Mouse (Mus musculus): ENCODE results near the gene Ptprk. TPM values are rescaled to one million over a fixed set of nuclear protein-coding genes. Genes with fewer than 3 reads are reported as not detected.

Ptprk gene
- total and polyA plus RNA-seq, 3 experiments = 0.02 to 2.4 (median 0.49) TPM

DNA sequence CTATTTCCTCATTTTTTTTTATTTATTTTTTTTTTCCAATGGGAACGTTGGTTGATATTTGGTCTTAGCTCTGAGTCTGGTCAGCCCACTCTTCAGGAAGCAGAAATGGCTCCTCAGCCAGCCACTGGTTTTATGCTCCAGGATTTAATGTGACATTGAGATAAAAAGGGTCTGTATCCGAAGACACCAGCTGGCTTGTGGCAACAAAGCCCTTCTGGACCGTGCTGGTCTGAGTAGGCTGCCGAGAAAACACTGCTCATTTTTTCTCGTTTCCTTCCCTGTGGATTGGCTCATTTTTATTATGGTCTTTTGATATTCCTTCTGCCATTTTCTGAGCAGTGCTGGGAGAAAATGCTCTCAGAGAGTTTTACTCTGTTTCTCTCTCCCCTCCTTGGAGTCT is 263.9 kb downstream of the Ptprk start:
- H3K4me1 ChIP-seq (ENCODE audit: insufficient read depth, low read depth, low read length) = no peaks in the 10 kb centered on the region
- no peaks in the 10 kb centered on the region for H3K36me3 ChIP-seq (replicated peaks)
- no peaks in the 10 kb centered on the region for H3K9me3 ChIP-seq (replicated peaks)
- H3K27me3 ChIP-seq (ENCODE audit: insufficient read depth, low read length) = no peaks in the 10 kb centered on the region
- ATAC-seq (ENCODE audit: extremely low read depth, insufficient number of reproducible peaks, low FRiP score, poor library complexity, severe bottlenecking) = no peak
- no peak overlapping the region for H3K4me3 ChIP-seq (ENCODE audit: low read depth, low read length)
- TF ChIP-seq CTCF (IDR thresholded peaks at IDR 0.05; ENCODE audit: low read depth, low read length) (no peak), TAL1 (conservative IDR thresholded peaks at IDR 0.05; ENCODE audit: low read depth, low read length) (no peak), GATA1 (IDR thresholded peaks at IDR 0.05; ENCODE audit: borderline replicate concordance, low read length) (no peak), GATA2 (IDR thresholded peaks at IDR 0.05; ENCODE audit: borderline replicate concordance, low read depth, low read length) (no peak), POLR2AphosphoS5 (IDR thresholded peaks at IDR 0.05; ENCODE audit: insufficient replicate concordance, low read depth, low read length) (no peak)
- no peak for DNase-seq (ENCODE audit: low spot score)

DNA sequence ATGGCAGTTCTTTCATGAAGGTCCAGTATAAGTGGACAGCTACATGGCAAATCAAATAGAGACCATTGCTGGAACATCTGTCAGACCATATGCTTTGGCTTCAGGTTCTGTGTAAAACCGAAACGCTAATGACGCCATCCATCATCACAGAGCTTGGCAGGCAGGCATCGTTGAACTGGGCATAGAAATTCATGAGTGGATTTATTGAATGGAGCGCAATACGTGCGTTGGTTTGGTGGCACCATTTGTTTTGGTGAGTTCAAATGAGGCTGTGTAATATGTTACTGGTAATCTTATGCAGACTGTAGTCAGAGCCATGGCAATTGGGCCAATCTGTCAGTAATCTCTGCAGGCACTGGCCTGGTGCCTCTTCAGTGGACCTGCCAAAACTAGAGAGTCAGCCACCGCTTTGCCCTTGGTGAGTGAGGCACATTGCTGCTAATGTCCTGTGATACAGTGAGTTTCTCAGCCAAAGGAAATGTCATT is 270.6 kb downstream of the Ptprk start:
- no peak for TF ChIP-seq TAL1 (conservative IDR thresholded peaks at IDR 0.05; ENCODE audit: low read depth, low read length)
- TF ChIP-seq GATA1 (IDR thresholded peaks at IDR 0.05; ENCODE audit: borderline replicate concordance, low read length) = no peak
- TF ChIP-seq GATA2 (IDR thresholded peaks at IDR 0.05; ENCODE audit: borderline replicate concordance, low read depth, low read length) = no peak
- no peak for TF ChIP-seq POLR2AphosphoS5 (IDR thresholded peaks at IDR 0.05; ENCODE audit: insufficient replicate concordance, low read depth, low read length)
- TF ChIP-seq CTCF (IDR thresholded peaks at IDR 0.05; ENCODE audit: low read depth, low read length) = no peak
- H3K4me3 ChIP-seq (ENCODE audit: low read depth, low read length) = no peak overlapping the region
- no peaks in the 10 kb centered on the region for H3K36me3 ChIP-seq (replicated peaks)
- H3K4me1 ChIP-seq (ENCODE audit: insufficient read depth, low read depth, low read length) = no peaks in the 10 kb centered on the region
- no peaks in the 10 kb centered on the region for H3K27me3 ChIP-seq (ENCODE audit: insufficient read depth, low read length)
- no peak for DNase-seq (ENCODE audit: low spot score)
- no peak; the same call in 1 of the 2 replicates for ATAC-seq (ENCODE audit: extremely low read depth, insufficient number of reproducible peaks, low FRiP score, poor library complexity, severe bottlenecking)
- H3K9me3 ChIP-seq (replicated peaks) = no peaks in the 10 kb centered on the region

DNA sequence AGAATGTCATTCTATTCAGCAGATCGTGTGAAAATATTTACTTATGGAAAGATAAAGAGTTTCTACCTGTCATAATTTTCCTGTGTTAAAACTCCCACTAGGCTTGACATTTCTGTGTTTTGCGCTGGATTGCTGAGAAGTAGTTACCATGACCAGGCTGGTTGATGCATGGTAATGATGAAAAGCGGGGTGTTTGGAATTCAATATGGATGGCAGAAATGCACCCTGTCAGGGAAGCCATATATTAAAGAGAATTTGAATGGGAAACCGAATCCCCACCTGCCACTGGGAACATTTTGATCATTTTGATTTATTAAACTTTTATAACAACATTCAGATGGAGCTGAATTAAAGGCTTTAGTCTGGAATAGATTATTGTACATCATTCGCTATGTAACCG is 290.7 kb downstream of the Ptprk start:
- no peak for DNase-seq (ENCODE audit: low spot score)
- Histone ChIP-seq H3K4me1 (ENCODE audit: insufficient read depth, low read depth, low read length) (no peaks in the 10 kb centered on the region), H3K4me3 (ENCODE audit: low read depth, low read length) (no peak overlapping the region), H3K27me3 (ENCODE audit: insufficient read depth, low read length) (no peaks in the 10 kb centered on the region), H3K9me3 (replicated peaks) (no peaks in the 10 kb centered on the region), H3K36me3 (replicated peaks) (no peaks in the 10 kb centered on the region)
- TF ChIP-seq GATA1 (IDR thresholded peaks at IDR 0.05; ENCODE audit: borderline replicate concordance, low read length) (no peak), GATA2 (IDR thresholded peaks at IDR 0.05; ENCODE audit: borderline replicate concordance, low read depth, low read length) (no peak), TAL1 (conservative IDR thresholded peaks at IDR 0.05; ENCODE audit: low read depth, low read length) (no peak), POLR2AphosphoS5 (IDR thresholded peaks at IDR 0.05; ENCODE audit: insufficient replicate concordance, low read depth, low read length) (no peak), CTCF (IDR thresholded peaks at IDR 0.05; ENCODE audit: low read depth, low read length) (no peak)
- ATAC-seq (ENCODE audit: extremely low read depth, insufficient number of reproducible peaks, low FRiP score, poor library complexity, severe bottlenecking) = no peak

DNA sequence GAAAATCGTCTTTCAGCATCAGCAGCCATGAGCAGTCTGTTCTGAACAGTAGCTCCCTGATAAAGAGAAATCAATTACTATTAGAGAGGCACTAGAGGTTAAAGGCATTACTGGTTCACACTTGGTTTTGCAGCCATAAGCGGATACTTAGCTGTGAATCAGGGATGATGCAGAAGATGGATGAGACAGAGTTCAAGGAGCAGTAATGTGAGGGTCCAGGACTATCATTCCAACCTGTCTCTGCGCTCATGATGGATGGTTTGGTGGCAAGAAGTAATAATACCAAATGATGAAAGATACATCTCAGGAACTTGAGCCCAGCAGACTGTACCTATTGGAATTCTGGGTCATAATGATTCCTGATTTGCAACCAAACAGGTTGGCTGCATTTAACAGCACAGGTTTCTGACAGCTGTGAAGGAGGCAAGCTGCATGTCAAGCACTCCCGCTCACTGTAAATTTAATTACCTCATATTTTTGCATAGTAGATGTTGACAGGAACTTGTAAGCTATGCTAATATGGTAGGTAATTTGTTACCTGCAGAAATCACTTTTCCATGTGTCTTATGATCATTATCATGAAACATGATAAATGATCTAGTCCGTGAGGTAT is 291.6 kb downstream of the Ptprk start:
- no peak for TF ChIP-seq CTCF (IDR thresholded peaks at IDR 0.05; ENCODE audit: low read depth, low read length)
- no peak for TF ChIP-seq GATA2 (IDR thresholded peaks at IDR 0.05; ENCODE audit: borderline replicate concordance, low read depth, low read length)
- TF ChIP-seq GATA1 (IDR thresholded peaks at IDR 0.05; ENCODE audit: borderline replicate concordance, low read length) = no peak
- no peak for TF ChIP-seq TAL1 (conservative IDR thresholded peaks at IDR 0.05; ENCODE audit: low read depth, low read length)
- no peak for TF ChIP-seq POLR2AphosphoS5 (IDR thresholded peaks at IDR 0.05; ENCODE audit: insufficient replicate concordance, low read depth, low read length)
- Histone ChIP-seq H3K36me3 (replicated peaks) (no peaks in the 10 kb centered on the region), H3K4me3 (ENCODE audit: low read depth, low read length) (no peak overlapping the region), H3K9me3 (replicated peaks) (no peaks in the 10 kb centered on the region), H3K27me3 (ENCODE audit: insufficient read depth, low read length) (no peaks in the 10 kb centered on the region), H3K4me1 (ENCODE audit: insufficient read depth, low read depth, low read length) (no peaks in the 10 kb centered on the region)
- ATAC-seq (ENCODE audit: extremely low read depth, insufficient number of reproducible peaks, low FRiP score, poor library complexity, severe bottlenecking) = no peak
- DNase-seq (ENCODE audit: low spot score) = no peak

DNA sequence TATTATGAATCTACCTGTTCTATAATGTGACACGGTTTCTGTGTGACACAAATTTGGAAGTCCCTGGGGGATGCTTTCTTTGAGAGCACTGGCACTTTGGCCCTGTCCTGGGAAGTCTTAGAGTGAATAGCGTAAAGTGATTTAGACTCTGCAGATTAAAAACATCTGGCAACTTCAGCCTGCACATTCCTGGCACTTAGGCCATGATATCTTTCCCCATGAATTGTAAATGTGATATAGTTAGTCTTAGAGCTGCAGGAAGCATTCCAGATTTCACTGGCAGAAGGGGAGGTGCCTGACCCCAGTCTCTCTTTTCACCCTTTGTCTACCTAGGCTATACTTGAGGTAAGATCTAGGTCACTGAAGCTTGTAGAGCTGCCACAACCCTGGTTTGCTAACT is 295.2 kb downstream of the Ptprk start:
- TF ChIP-seq GATA1 (IDR thresholded peaks at IDR 0.05; ENCODE audit: borderline replicate concordance, low read length) (no peak), POLR2AphosphoS5 (IDR thresholded peaks at IDR 0.05; ENCODE audit: insufficient replicate concordance, low read depth, low read length) (no peak), CTCF (IDR thresholded peaks at IDR 0.05; ENCODE audit: low read depth, low read length) (no peak), TAL1 (conservative IDR thresholded peaks at IDR 0.05; ENCODE audit: low read depth, low read length) (no peak), GATA2 (IDR thresholded peaks at IDR 0.05; ENCODE audit: borderline replicate concordance, low read depth, low read length) (no peak)
- H3K9me3 ChIP-seq (replicated peaks) = no peaks in the 10 kb centered on the region
- no peaks in the 10 kb centered on the region for H3K27me3 ChIP-seq (ENCODE audit: insufficient read depth, low read length)
- H3K4me3 ChIP-seq (ENCODE audit: low read depth, low read length) = no peak overlapping the region
- no peaks in the 10 kb centered on the region for H3K4me1 ChIP-seq (ENCODE audit: insufficient read depth, low read depth, low read length)
- DNase-seq (ENCODE audit: low spot score) (no peak), ATAC-seq (ENCODE audit: extremely low read depth, insufficient number of reproducible peaks, low FRiP score, poor library complexity, severe bottlenecking) (no peak)
- H3K36me3 ChIP-seq (replicated peaks) = no peaks in the 10 kb centered on the region

DNA sequence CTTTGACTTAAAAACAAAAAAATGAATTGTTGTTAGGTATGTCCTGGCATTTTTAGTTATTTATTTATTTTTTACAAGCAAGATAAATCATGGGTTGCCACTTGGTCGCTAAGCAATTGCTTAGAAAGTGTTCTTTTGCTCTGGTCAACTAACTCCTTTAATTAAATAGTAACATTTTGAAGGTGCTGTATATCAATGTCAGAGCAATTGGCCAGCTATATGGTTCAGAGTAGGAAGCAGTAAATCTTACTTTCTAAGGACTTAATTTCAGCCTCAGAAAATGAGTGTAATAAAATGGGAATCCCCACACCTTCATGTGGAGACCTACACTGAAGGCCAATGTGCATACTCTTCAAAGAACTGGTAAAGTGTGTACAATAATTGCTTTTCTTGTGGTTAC is 300.3 kb downstream of the Ptprk start:
- TF ChIP-seq TAL1 (conservative IDR thresholded peaks at IDR 0.05; ENCODE audit: low read depth, low read length) = no peak
- TF ChIP-seq GATA2 (IDR thresholded peaks at IDR 0.05; ENCODE audit: borderline replicate concordance, low read depth, low read length) = no peak
- no peak for TF ChIP-seq CTCF (IDR thresholded peaks at IDR 0.05; ENCODE audit: low read depth, low read length)
- no peak for TF ChIP-seq POLR2AphosphoS5 (IDR thresholded peaks at IDR 0.05; ENCODE audit: insufficient replicate concordance, low read depth, low read length)
- no peak for TF ChIP-seq GATA1 (IDR thresholded peaks at IDR 0.05; ENCODE audit: borderline replicate concordance, low read length)
- no peaks in the 10 kb centered on the region for H3K9me3 ChIP-seq (replicated peaks)
- no peak for DNase-seq (ENCODE audit: low spot score)
- no peaks in the 10 kb centered on the region for H3K27me3 ChIP-seq (ENCODE audit: insufficient read depth, low read length)
- no peaks in the 10 kb centered on the region for H3K36me3 ChIP-seq (replicated peaks)
- H3K4me3 ChIP-seq (ENCODE audit: low read depth, low read length) = no peak overlapping the region
- ATAC-seq (ENCODE audit: extremely low read depth, insufficient number of reproducible peaks, low FRiP score, poor library complexity, severe bottlenecking) = no peak
- no peaks in the 10 kb centered on the region for H3K4me1 ChIP-seq (ENCODE audit: insufficient read depth, low read depth, low read length)
